Mouse (Mus musculus): ENCODE measurements at regions not wholly inside any gene's neighbourhood (a gene's known extent, or its start where the extent isn't known, plus 50 kb on each side); places are given as distances from the start of the nearest gene placed in this dataset. TPM values are rescaled to one million over a fixed set of nuclear protein-coding genes. Genes with fewer than 3 reads are reported as not detected.
"Not testable (repeated sequence)": the region's sequence is repeated elsewhere in the genome, so short reads cannot be mapped to it uniquely, and the experiment has no call there.

- Histone ChIP-seq H3K27me3 (ENCODE audit: control insufficient read depth, insufficient read depth, low read depth, low read length) (no peaks in the 10 kb centered on the region), H3K27ac (ENCODE audit: low read length) (no peak overlapping the region), H3K4me3 (ENCODE audit: low read depth, low read length) (no peak overlapping the region), H3K9me3 (replicated peaks; ENCODE audit: control insufficient read depth, low read length) (no peaks in the 10 kb centered on the region), H3K9ac (ENCODE audit: low read depth, low read length) (no peak overlapping the region), H3K4me1 (ENCODE audit: control insufficient read depth, low read depth, low read length) (no peaks in the 10 kb centered on the region), H3K4me2 (ENCODE audit: low read depth, low read length) (no peak overlapping the region), H3K36me3 (ENCODE audit: control insufficient read depth, insufficient read depth) (no peaks in the 10 kb centered on the region)
- WGBS (ENCODE audit: insufficient replicate concordance) = 49% methylated on average over 5 of the region's 5 CpGs
- ATAC-seq (ENCODE audit: low read depth) = no peak
Observed at GRCm38 (mm10) chr1:164997660-164998059, 62.3 kb upstream of the Xcl1 start.

DNA sequence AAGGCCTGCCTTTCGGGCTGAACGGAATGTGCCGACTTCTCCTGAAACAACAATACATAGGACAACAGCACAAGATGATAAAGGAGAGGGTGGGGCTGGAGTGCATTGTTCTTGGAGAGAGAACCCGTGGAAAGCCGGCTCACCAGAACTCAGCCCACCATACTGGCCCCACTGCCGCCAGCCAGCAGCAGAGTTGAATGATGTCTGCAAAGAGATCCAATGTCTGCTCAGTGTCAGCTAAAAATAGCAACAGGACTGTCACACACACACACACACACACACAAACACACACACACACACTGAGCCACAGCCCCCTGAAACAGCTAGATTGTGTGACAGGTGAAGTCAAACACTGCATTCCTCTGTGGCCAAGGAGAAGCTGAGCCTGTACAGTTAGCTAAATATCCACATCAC is 58.9 kb upstream of the Xcl1 start:
- Histone ChIP-seq H3K9me3 (replicated peaks; ENCODE audit: control insufficient read depth, low read length) (no peaks in the 10 kb centered on the region), H3K4me2 (ENCODE audit: low read depth, low read length) (no peak overlapping the region), H3K36me3 (ENCODE audit: control insufficient read depth, insufficient read depth) (no peaks in the 10 kb centered on the region), H3K4me1 (ENCODE audit: control insufficient read depth, low read depth, low read length) (no peaks in the 10 kb centered on the region), H3K27ac (ENCODE audit: low read length) (no peak overlapping the region), H3K27me3 (ENCODE audit: control insufficient read depth, insufficient read depth, low read depth, low read length) (no peaks in the 10 kb centered on the region), H3K9ac (ENCODE audit: low read depth, low read length) (no peak overlapping the region), H3K4me3 (ENCODE audit: low read depth, low read length) (no peak overlapping the region)
- no peak for ATAC-seq (ENCODE audit: low read depth)
- WGBS (ENCODE audit: insufficient replicate concordance) = 17% methylated on average over 6 of the region's 6 CpGs

DNA sequence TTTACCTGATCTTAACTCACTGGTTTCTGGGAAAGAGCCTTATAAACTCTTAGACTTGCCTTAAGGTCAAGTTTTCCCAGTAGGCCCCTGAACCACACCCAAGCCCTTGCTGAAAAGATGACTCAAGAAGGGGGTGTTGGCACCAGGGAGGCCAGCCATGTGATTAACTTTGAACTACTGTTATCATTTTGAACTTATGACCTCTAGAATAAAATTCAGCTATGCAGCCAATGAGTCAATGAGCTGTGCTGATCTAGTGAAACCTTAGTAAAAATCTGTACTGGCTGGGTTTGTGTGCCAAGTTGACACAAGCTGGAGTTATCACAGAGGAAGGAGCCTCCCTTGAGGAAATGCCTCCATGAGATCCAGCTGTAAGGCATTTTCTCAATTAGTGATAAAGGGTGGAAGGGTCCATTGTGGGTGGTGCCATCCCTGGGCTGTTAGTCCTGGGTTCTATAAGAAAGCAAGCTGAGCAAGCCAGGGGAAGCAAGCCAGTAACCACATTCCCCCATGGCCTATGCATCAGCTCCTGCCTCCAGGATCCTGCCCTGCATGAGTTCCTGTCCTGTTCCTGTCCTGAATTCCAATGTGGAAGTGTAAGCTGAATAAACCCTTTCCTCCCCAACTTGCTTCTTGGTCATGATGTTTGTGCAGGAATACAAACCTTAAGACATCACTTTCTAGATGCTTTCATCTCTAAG is 58.0 kb upstream of the Xcl1 start:
- H3K36me3 ChIP-seq (ENCODE audit: control insufficient read depth, insufficient read depth); H3K4me2 ChIP-seq (ENCODE audit: low read depth, low read length); H3K9ac ChIP-seq (ENCODE audit: low read depth, low read length); H3K4me1 ChIP-seq (ENCODE audit: control insufficient read depth, low read depth, low read length); H3K9me3 ChIP-seq (replicated peaks; ENCODE audit: control insufficient read depth, low read length); H3K27me3 ChIP-seq (ENCODE audit: control insufficient read depth, insufficient read depth, low read depth, low read length); ATAC-seq (ENCODE audit: low read depth); H3K4me3 ChIP-seq (ENCODE audit: low read depth, low read length); H3K27ac ChIP-seq (ENCODE audit: low read length): not testable (repeated sequence)

- Histone ChIP-seq H3K4me2 (ENCODE audit: low read depth, low read length) (no peak overlapping the region), H3K4me3 (ENCODE audit: low read depth, low read length) (no peak overlapping the region), H3K27me3 (ENCODE audit: control insufficient read depth, insufficient read depth, low read depth, low read length) (no peaks in the 10 kb centered on the region), H3K4me1 (ENCODE audit: control insufficient read depth, low read depth, low read length) (no peaks in the 10 kb centered on the region), H3K9ac (ENCODE audit: low read depth, low read length) (no peak overlapping the region), H3K27ac (ENCODE audit: low read length) (no peak overlapping the region), H3K9me3 (replicated peaks; ENCODE audit: control insufficient read depth, low read length) (no peaks in the 10 kb centered on the region), H3K36me3 (ENCODE audit: control insufficient read depth, insufficient read depth) (no peaks in the 10 kb centered on the region)
- no peak for ATAC-seq (ENCODE audit: low read depth)
- 69% methylated on average over 1 of the region's 1 CpGs for WGBS (ENCODE audit: insufficient replicate concordance)
Observed at GRCm38 (mm10) chr1:164988982-164989381, 53.7 kb upstream of the Xcl1 start.

- Histone ChIP-seq H3K27ac (ENCODE audit: low read length) (no peak overlapping the region), H3K4me1 (ENCODE audit: control insufficient read depth, low read depth, low read length) (no peaks in the 10 kb centered on the region), H3K9ac (ENCODE audit: low read depth, low read length) (no peak overlapping the region), H3K4me3 (ENCODE audit: low read depth, low read length) (no peak overlapping the region), H3K9me3 (replicated peaks; ENCODE audit: control insufficient read depth, low read length) (no peaks in the 10 kb centered on the region), H3K27me3 (ENCODE audit: control insufficient read depth, insufficient read depth, low read depth, low read length) (no peaks in the 10 kb centered on the region), H3K4me2 (ENCODE audit: low read depth, low read length) (no peak overlapping the region), H3K36me3 (ENCODE audit: control insufficient read depth, insufficient read depth) (no peaks in the 10 kb centered on the region)
- WGBS (ENCODE audit: insufficient replicate concordance) = 44% methylated on average over 3 of the region's 3 CpGs
- no peak for ATAC-seq (ENCODE audit: low read depth)
Observed at GRCm38 (mm10) chr1:164988191-164988590, 52.9 kb upstream of the Xcl1 start.

- not testable (repeated sequence) for H3K4me3 ChIP-seq (ENCODE audit: low read depth, low read length); H3K36me3 ChIP-seq (ENCODE audit: control insufficient read depth, insufficient read depth); H3K27me3 ChIP-seq (ENCODE audit: control insufficient read depth, insufficient read depth, low read depth, low read length); H3K9me3 ChIP-seq (replicated peaks; ENCODE audit: control insufficient read depth, low read length); H3K27ac ChIP-seq (ENCODE audit: low read length); H3K4me2 ChIP-seq (ENCODE audit: low read depth, low read length); H3K9ac ChIP-seq (ENCODE audit: low read depth, low read length); H3K4me1 ChIP-seq (ENCODE audit: control insufficient read depth, low read depth, low read length); ATAC-seq (ENCODE audit: low read depth)
- 81% methylated on average over 21 of the region's 21 CpGs for WGBS (ENCODE audit: insufficient replicate concordance)
Observed at GRCm38 (mm10) chr1:164985521-164985920, 50.2 kb upstream of the Xcl1 start.

Small RNA genes lying in the stretch of these regions (microRNA-seq; reads per million reads assigned to microRNA genes)
- gene Gm26042 = not detected

Data from liver, embryonic 16.5 days (tissue).